Mouse (Mus musculus) embryonic facial prominence, embryonic 15.5 days (tissue): Measurements from ENCODE around the gene Psmb11. TPM values are rescaled to one million over a fixed set of nuclear protein-coding genes. Genes with fewer than 3 reads are reported as not detected.
"Not testable (repeated sequence)": the region's sequence is repeated elsewhere in the genome, so short reads cannot be mapped to it uniquely, and the experiment has no call there.

Experiments used
- ATAC-seq: fragments of 200-750 bp; cut with Nextera tagmentation; 2 replicates; pipeline ENCODE4 v1.8.0; 2017; ENCODE audit warnings: low read depth, moderate TSS enrichment; ENCODE audit not compliant: insufficient number of reproducible peaks, low FRiP score, low TSS enrichment
- H3K27ac ChIP-seq: fragments of 300-500 bp; sonication (generic); replicated peaks from 2 replicates; pipeline ENCODE4 v1.5.1; 2015; ENCODE audit warnings: mild to moderate bottlenecking, inconsistent platforms
- H3K27me3 ChIP-seq: fragments of 300-500 bp; sonication (generic); 2 replicates; pipeline ENCODE4 v1.6.1; 2015; ENCODE audit warnings: inconsistent platforms
- H3K36me3 ChIP-seq: fragments of 300-500 bp; sonication (generic); 2 replicates; pipeline ENCODE4 v1.6.1; 2015; ENCODE audit warnings: mild to moderate bottlenecking, inconsistent platforms
- H3K4me1 ChIP-seq: fragments of 300-500 bp; sonication (generic); 2 replicates; pipeline ENCODE4 v1.6.1; 2015; ENCODE audit warnings: inconsistent platforms
- H3K4me2 ChIP-seq: fragments of 300-500 bp; sonication (generic); replicated peaks from 2 replicates; pipeline ENCODE4 v1.6.1; 2015; ENCODE audit warnings: mild to moderate bottlenecking, inconsistent platforms
- H3K4me3 ChIP-seq: fragments of 300-500 bp; sonication (generic); replicated peaks from 2 replicates; pipeline ENCODE4 v1.5.1; 2015; ENCODE audit warnings: mild to moderate bottlenecking, inconsistent platforms
- H3K9ac ChIP-seq: fragments of 300-500 bp; sonication (generic); 2 replicates; pipeline ENCODE4 v1.6.1; 2015; ENCODE audit warnings: inconsistent platforms
- H3K9me3 ChIP-seq: fragments of 300-500 bp; sonication (generic); replicated peaks from 2 replicates; pipeline ENCODE4 v1.6.1; 2016; ENCODE audit warnings: inconsistent platforms
- WGBS: fragments of 180-500 bp; shearing (Covaris S2); methylation state at CpG from one replicate; pipeline ENCODE4 v1.1.7; 2015; 5-methylcytosine and 5-hydroxymethylcytosine counted together
- polyA plus RNA-seq: library from polyadenylated mRNA; unstranded; fragments of >200 nt; fragmentation: Nextera tagmentation; extraction: Ambion mirVana; gene quantifications from 2 replicates; pipeline ENCODE4 v1.2.1, GENCODE M21; 2015

Psmb11 gene
- polyA plus RNA-seq, 1 experiment from 2014 or later = not detected

DNA sequence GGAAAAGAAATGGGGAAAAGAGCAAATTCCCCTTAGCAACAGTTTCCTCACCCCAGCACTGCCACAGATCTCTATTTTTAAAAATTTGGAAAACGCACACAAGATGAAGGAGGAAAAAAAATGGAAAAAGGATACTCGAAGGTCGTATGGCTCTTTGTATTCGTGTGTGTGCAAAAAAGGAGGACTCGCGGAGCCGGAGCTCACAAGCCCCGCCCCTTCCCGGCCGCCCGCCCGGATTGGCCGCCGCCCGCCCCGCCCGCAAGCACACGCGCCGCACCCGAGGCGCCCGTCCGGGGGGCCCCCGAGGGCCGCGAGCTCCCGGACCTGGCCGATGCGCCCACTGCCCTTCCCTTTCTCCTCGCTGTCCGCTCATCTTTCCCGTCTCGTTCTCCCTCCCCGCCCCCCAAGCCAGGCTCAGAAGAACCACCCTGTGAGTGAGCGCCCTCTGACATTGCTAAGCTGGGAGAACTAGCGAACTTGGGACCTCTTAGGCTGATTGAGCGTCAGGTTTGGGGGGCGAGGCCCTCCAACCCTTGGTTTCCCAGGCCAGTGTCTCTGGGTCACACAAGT, 15.4 kb upstream of the Psmb11 start, which contains the start of gene 4931414P19Rik:
TSS of gene 4931414P19Rik (minus strand) at position 242 of the 570 bp plus-strand sequence.
- ATAC-seq = 0 out of 2 replicates have a peak, but pooled peaks have one; percentile 51
- 0% methylated on average over 38 of the region's 39 CpGs for WGBS
- Histone ChIP-seq H3K4me3 (peak within 1 kb of the TSS; percentile 56), H3K27ac (peak within 1 kb of the TSS; percentile 85), H3K4me2 (peak within 1 kb of the TSS; percentile 65), H3K36me3 (peaks cover 8% of the 10 kb centered on the region; the same call in 1 of the 2 replicates), H3K4me1 (peaks cover 23% of the 10 kb centered on the region), H3K9me3 (no peaks in the 10 kb centered on the region), H3K27me3 (no peaks in the 10 kb centered on the region), H3K9ac (peak within 1 kb of the TSS; percentile 12)

DNA sequence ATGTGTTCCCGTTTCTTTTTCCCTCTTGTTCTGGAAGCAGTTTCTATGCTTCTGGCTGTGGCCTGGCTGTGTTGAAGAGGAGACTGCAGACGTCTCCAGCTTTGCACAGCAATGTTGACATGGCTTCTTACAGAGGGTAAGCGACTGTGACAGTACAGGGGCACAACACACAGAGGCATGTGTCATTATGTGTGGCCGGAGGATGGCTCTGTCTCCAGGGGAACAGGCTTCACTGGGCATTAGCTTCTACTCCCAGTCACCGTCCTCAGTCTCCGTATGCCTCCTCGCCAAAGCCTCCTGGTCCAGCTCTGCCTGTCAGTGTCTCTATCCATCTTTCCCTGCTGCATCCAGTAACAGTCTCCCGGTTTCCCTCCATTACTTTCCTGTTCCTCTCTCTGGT, 14.0 kb upstream of the Psmb11 start:
- H3K4me1 ChIP-seq = peaks cover 21% of the 10 kb centered on the region
- peaks cover 16% of the 10 kb centered on the region; the same call in 1 of the 2 replicates for H3K36me3 ChIP-seq
- H3K27ac ChIP-seq = no peak overlapping the region
- H3K4me2 ChIP-seq = no peak overlapping the region
- no peak overlapping the region for H3K9ac ChIP-seq
- WGBS = 53% methylated on average over 8 of the region's 8 CpGs
- no peaks in the 10 kb centered on the region for H3K9me3 ChIP-seq
- no peaks in the 10 kb centered on the region for H3K27me3 ChIP-seq
- no peak overlapping the region for H3K4me3 ChIP-seq
- no peak for ATAC-seq

DNA sequence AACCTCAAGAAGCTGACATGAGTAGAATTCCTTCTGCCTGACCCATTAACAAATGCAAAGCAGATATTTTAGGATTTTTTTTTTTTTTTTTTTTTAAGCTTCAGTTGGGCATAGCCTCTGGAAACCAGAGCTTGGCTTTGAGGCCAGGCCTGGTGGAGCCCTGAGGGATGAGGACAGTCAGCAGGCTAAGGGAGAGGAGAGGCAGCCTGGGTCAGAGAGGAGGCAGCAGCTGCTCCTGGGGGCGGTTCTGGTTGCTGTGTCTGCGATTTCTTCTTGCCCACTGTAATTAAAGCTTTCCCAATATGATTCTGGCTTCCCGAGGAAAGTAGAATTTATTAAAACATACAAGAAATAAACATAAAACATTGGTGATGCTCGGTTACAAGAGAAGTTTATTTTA, 12.0 kb upstream of the Psmb11 start:
- H3K27ac ChIP-seq = no peak overlapping the region
- no peak overlapping the region for H3K4me2 ChIP-seq
- no peak for ATAC-seq
- no peaks in the 10 kb centered on the region for H3K9me3 ChIP-seq
- no peak overlapping the region for H3K4me3 ChIP-seq
- H3K4me1 ChIP-seq = peaks cover 7% of the 10 kb centered on the region
- no peak overlapping the region for H3K9ac ChIP-seq
- 41% methylated on average over 4 of the region's 4 CpGs for WGBS
- no peaks in the 10 kb centered on the region for H3K27me3 ChIP-seq
- peaks cover 28% of the 10 kb centered on the region for H3K36me3 ChIP-seq

DNA sequence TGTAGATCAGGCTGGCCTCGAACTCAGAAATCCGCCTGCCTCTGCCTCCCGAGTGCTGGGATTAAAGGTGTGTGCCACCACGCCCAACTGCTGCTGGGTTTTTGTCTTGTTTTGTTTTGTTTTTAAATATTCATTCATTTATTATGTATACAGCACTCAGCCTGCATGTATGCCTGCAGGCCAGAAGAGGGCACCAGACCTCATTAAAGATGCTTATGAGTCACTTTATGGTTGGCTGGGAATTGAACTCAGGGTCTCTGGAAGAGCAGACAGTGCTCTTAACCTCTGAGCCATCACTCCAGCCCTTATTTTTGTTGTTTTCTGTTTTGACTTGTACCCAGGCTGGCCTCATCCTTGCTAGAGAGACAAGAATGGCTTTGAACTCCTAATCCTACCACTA, 11.3 kb upstream of the Psmb11 start:
- 76% methylated on average over 4 of the region's 4 CpGs for WGBS
- peaks cover under 1% of the 10 kb centered on the region; the same call in 1 of the 2 replicates for H3K4me1 ChIP-seq
- peaks cover 35% of the 10 kb centered on the region for H3K36me3 ChIP-seq
- no peak for ATAC-seq
- H3K9me3 ChIP-seq = no peaks in the 10 kb centered on the region
- no peaks in the 10 kb centered on the region for H3K27me3 ChIP-seq
- H3K9ac ChIP-seq = no peak overlapping the region
- H3K4me2 ChIP-seq = no peak overlapping the region
- no peak overlapping the region for H3K4me3 ChIP-seq
- no peak overlapping the region for H3K27ac ChIP-seq

DNA sequence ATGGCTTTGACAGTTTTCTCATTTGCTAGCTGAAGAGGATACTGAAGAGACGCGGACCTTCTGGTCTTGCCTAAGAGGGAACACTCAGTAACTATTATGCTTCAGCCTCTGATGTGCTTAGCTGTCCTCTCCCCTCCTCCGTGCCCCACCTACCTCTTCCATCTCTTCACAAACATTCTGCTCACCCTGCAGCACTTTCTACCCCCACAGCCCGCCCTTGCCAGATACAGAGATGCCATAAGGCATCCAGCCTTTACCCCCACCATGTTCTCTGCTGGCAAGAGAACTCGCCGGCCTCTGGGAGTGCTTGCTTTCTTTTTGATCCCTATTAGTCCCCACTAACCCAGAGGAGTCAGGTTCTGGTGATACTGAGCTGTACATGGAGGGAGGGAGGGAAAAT, 10.6 kb upstream of the Psmb11 start:
- no peak for ATAC-seq
- H3K4me3 ChIP-seq = no peak overlapping the region
- WGBS = 76% methylated on average over 6 of the region's 6 CpGs
- H3K27me3 ChIP-seq = no peaks in the 10 kb centered on the region
- peaks cover 37% of the 10 kb centered on the region for H3K36me3 ChIP-seq
- no peaks in the 10 kb centered on the region for H3K9me3 ChIP-seq
- H3K4me1 ChIP-seq = no peaks in the 10 kb centered on the region
- no peak overlapping the region for H3K4me2 ChIP-seq
- H3K27ac ChIP-seq = no peak overlapping the region
- no peak overlapping the region for H3K9ac ChIP-seq

DNA sequence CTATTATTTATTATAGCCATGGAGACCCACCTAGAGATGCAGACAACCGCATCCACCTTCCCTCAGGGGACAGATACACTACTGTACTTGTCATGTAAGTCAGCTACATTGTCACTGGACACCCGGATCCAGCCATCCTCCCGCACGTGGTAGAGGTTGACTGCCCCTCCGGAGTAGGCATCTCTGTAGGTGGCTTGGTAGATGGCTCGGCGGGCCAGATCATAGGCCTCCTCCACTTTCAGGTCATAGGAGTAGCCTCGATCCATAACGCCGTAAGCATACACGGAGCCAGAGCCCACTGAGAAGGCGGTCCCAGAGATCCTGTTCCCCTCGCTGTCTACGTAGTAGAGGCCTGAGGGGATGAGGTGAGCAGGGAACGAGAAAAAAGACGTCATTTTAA, 7.1 kb upstream of the Psmb11 start:
- 85% methylated on average over 16 of the region's 16 CpGs for WGBS
- not testable (repeated sequence) for H3K27me3 ChIP-seq, H3K9me3 ChIP-seq

DNA sequence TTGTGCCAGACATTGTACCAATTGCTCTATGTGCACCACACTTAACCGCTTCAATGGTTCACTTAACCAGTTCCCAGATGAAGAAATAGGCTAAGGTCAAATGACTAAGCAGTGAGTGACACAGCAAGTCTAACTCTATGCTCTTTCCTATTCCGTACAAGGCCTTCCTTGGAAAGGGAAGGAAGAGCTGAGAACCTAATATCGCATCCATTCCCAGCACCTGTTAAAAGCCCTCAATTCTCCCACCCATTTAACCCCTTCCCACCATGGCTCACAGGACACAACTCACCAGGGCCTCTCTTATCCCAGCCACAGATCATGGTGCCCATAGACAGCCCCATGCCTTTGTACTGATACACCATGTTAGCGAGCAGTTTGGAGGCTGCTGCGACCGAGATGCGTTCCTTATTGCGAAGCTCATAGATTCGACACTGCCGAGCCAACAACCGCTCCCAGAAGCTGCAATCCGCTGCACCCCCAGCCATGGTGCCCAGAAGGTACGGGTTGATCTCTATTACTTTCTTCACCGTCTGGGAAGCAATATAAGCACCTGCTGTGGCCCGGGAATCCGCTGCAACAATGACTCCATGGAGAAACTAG, 4.9 kb upstream of the Psmb11 start:
- ATAC-seq = no peak
- 0 out of 2 replicates have a peak overlapping the region, but pooled peaks have one; percentile 81 for H3K4me3 ChIP-seq
- H3K36me3 ChIP-seq = peaks cover 35% of the 10 kb centered on the region
- H3K27me3 ChIP-seq = no peaks in the 10 kb centered on the region
- no peak overlapping the region for H3K9ac ChIP-seq
- peaks cover 11% of the 10 kb centered on the region for H3K4me1 ChIP-seq
- H3K4me2 ChIP-seq = no peak overlapping the region
- H3K9me3 ChIP-seq = no peaks in the 10 kb centered on the region
- 91% methylated on average over 16 of the region's 16 CpGs for WGBS
- H3K27ac ChIP-seq = no peak overlapping the region

More for the DNA sequence above, 7.1 kb upstream of the Psmb11 start:
- not testable (repeated sequence) for H3K9ac ChIP-seq, H3K4me3 ChIP-seq, ATAC-seq, H3K27ac ChIP-seq, H3K4me2 ChIP-seq
- peaks cover 44% of the 10 kb centered on the region for H3K36me3 ChIP-seq
- peaks cover 11% of the 10 kb centered on the region for H3K4me1 ChIP-seq

DNA sequence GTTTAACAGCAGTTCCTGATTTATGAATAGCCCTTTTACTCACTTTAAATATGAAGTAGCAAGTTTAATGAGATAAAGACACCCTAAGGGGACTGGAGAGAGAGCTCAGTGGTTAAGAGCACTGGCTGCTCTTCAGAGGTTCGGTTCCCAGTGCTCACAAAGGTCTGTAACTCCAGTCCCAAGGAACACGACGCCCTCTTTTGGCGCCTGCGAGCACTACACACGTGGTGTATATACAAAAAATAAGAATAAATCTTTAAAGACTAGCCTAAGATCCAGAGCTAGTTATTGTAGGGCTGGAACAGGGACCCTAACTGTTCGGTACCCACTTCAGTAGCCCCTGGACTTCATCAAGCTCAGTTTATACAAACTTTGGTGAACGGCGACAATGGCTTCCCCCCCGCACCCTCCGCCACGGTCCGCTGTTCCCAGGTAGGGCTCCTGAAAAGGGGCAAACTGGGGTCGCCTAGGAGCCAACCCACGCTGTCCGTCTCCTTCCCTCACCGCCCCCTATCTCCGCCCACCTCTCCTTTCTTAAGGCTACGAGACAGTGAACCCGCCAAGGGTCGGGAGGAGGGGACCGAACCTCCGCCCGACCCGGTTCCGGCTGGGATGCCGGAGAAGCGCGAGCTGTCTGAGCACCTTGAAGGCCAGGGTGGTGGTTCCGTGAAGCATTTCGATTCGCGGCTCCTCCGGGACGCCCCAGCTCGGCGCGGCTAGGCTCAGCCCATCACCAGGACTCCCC, 3.9 kb upstream of the Psmb11 start:
- WGBS = 1% methylated on average over 38 of the region's 38 CpGs
- ATAC-seq = peak; percentile 31
- H3K4me3 ChIP-seq = peak overlapping the region; percentile 81
- H3K9ac ChIP-seq = peak overlapping the region; percentile 86
- H3K9me3 ChIP-seq = no peaks in the 10 kb centered on the region
- H3K36me3 ChIP-seq = peaks cover 28% of the 10 kb centered on the region
- peaks cover 11% of the 10 kb centered on the region for H3K4me1 ChIP-seq
- H3K27ac ChIP-seq = peak overlapping the region; percentile 77
- no peaks in the 10 kb centered on the region for H3K27me3 ChIP-seq
- H3K4me2 ChIP-seq = peak overlapping the region; percentile 59

DNA sequence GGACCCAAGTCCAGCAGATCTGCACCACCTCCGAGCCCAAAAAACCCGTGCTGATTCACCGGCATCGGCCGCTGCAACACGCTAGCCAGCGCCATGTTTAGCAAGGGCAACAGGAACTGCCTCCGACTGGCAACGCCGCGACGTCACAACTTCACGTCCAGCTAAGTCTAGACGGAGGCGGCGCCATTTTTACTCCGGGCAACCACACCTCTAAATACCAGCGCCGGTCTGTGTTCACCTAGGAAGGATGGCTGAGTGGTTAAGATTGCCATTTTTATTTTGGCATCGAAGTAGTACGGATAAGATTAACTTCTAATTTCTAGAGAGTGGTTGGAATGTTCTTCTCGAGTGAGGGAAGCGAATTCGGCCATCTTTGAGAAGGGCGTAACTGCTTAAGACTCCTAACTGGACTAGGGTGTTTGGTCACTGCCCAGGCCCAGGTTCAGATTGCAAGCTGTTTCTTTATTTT, 3.3 kb upstream of the Psmb11 start, which contains the start of gene Psmb5:
TSS of gene Psmb5 (minus strand) at position 126 of the 469 bp plus-strand sequence.
- H3K27ac ChIP-seq = peak within 1 kb of the TSS; percentile 77
- H3K9ac ChIP-seq = peak within 1 kb of the TSS; percentile 86
- ATAC-seq = peak; percentile 88
- peak within 1 kb of the TSS; percentile 81 for H3K4me3 ChIP-seq
- H3K36me3 ChIP-seq = peaks cover 23% of the 10 kb centered on the region
- H3K27me3 ChIP-seq = no peaks in the 10 kb centered on the region
- peak within 1 kb of the TSS; percentile 59 for H3K4me2 ChIP-seq
- under 1% methylated on average over 25 of the region's 25 CpGs for WGBS
- peaks cover 11% of the 10 kb centered on the region for H3K4me1 ChIP-seq
- H3K9me3 ChIP-seq = no peaks in the 10 kb centered on the region

DNA sequence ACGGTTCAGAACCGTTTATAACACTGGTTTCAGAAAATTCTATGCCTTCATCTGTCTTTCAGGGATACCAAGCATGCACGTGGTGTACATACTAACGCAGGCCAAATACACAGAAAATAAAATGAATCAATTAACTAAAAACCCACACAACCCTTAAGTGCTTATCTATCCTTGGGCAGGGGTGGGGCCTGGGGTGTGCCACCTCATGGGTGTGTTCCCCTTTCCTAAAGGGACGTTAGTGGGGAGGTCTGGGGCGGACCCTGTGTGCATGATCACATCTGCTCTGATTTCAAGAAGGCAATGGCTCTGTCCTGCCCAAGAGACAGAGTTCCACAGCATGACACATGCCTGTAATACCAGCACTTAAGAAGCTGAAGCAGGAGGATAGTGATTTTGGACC, 2.1 kb downstream of the Psmb11 start:
- no peak overlapping the region for H3K4me3 ChIP-seq
- no peak overlapping the region for H3K9ac ChIP-seq
- ATAC-seq = no peak
- H3K9me3 ChIP-seq = no peaks in the 10 kb centered on the region
- H3K36me3 ChIP-seq = no peaks in the 10 kb centered on the region
- WGBS = 78% methylated on average over 6 of the region's 6 CpGs
- H3K27me3 ChIP-seq = no peaks in the 10 kb centered on the region
- H3K4me2 ChIP-seq = no peak overlapping the region
- no peak overlapping the region for H3K27ac ChIP-seq
- H3K4me1 ChIP-seq = no peaks in the 10 kb centered on the region

DNA sequence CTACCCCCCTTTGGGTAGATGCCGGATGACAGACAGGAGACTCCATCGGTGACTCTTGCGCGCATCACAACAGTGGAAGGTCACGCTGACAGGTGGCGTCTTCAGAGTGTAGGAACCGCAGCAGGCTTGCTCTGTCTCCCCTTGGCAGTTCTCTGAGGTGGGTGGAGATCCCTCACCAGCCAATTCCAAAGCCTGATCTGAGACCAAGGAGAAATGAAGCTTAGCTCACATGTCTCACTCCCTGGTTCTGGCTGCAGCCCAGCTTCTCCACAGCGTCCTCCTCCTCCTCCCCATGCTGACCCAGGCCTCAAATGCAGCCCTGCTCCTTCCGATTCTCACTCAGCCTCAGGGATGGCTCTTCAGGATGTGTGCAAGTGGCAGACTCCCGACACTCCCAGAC, 3.7 kb downstream of the Psmb11 start:
- no peaks in the 10 kb centered on the region for H3K27me3 ChIP-seq
- no peak overlapping the region for H3K4me2 ChIP-seq
- no peak overlapping the region for H3K27ac ChIP-seq
- H3K4me3 ChIP-seq = no peak overlapping the region
- 48% methylated on average over 10 of the region's 10 CpGs for WGBS
- H3K4me1 ChIP-seq = no peaks in the 10 kb centered on the region
- H3K36me3 ChIP-seq = no peaks in the 10 kb centered on the region
- H3K9me3 ChIP-seq = no peaks in the 10 kb centered on the region
- ATAC-seq = no peak
- no peak overlapping the region for H3K9ac ChIP-seq
